Mouse (Mus musculus) testis, adult 2 months (tissue): ENCODE measurements around the gene Chuk.

ENCODE experiments used
- CTCF ChIP-seq: fragments of 200-500 bp; IDR thresholded peaks from 2 replicates; pipeline ENCODE4 v1.5.1; 2012; ENCODE audit warnings: low read depth, mild to moderate bottlenecking, inconsistent platforms, low read length, moderate library complexity; ENCODE audit not compliant: control insufficient read depth, insufficient read depth, insufficient replicate concordance
- POLR2A ChIP-seq: fragments of 200-500 bp; IDR thresholded peaks from 2 replicates; pipeline ENCODE4 v1.6.1; 2012; ENCODE audit warnings: low read depth, mild to moderate bottlenecking, inconsistent platforms, low read length, moderate library complexity; ENCODE audit not compliant: control insufficient read depth

GRCm38 (mm10) chr19:44128560-44128959 is 21.3 kb upstream of the Chuk start:
- TF ChIP-seq CTCF (no peak), POLR2A (no peak)
